Mouse (Mus musculus) heart, postnatal 0 days (tissue): ENCODE measurements around the gene Tcte3. TPM values are rescaled to one million over a fixed set of nuclear protein-coding genes. Genes with fewer than 3 reads are reported as not detected.
A peak's percentile ranks its signal among the peaks of the same experiment; 100 is the strongest.
"Not testable (repeated sequence)": the region's sequence is repeated elsewhere in the genome, so short reads cannot be mapped to it uniquely, and the experiment has no call there.

Experiments used
- ATAC-seq: fragments of 200-750 bp; cut with Nextera tagmentation; 2 replicates; pipeline ENCODE4 v1.8.0; 2017; ENCODE audit warnings: low read depth, moderate number of reproducible peaks, moderate library complexity; ENCODE audit not compliant: insufficient read depth
- DNase-seq: peaks from one replicate; pipeline ENCODE4 v3.0.0-alpha.2; 2016; ENCODE audit warnings: low spot score
- H3K27ac ChIP-seq: fragments of 300-500 bp; sonication (generic); 2 replicates; pipeline ENCODE4 v1.5.1; 2014; ENCODE audit warnings: low read depth, mild to moderate bottlenecking
- H3K27me3 ChIP-seq: fragments of 300-500 bp; sonication (generic); 2 replicates; pipeline ENCODE4 v1.6.1; 2014; ENCODE audit warnings: low read length, mixed read lengths; ENCODE audit not compliant: control insufficient read depth, insufficient read depth
- H3K36me3 ChIP-seq: fragments of 300-500 bp; sonication (generic); replicated peaks from 2 replicates; pipeline ENCODE4 v1.6.1; 2014; ENCODE audit warnings: low read length, mixed read lengths; ENCODE audit not compliant: control insufficient read depth, insufficient read depth
- H3K4me1 ChIP-seq: fragments of 300-500 bp; sonication (generic); 2 replicates; pipeline ENCODE4 v1.6.1; 2014; ENCODE audit warnings: antibody characterized with exemption; ENCODE audit not compliant: control insufficient read depth, insufficient read depth
- H3K4me2 ChIP-seq: fragments of 300-500 bp; sonication (generic); 2 replicates; pipeline ENCODE4 v1.6.1; 2014; ENCODE audit warnings: low read depth, mild to moderate bottlenecking, low read length, moderate library complexity
- H3K4me3 ChIP-seq: fragments of 300-500 bp; sonication (generic); 2 replicates; pipeline ENCODE4 v1.5.1; 2014; ENCODE audit warnings: low read depth, low read length
- H3K9ac ChIP-seq: fragments of 300-500 bp; sonication (generic); replicated peaks from 2 replicates; pipeline ENCODE4 v1.6.1; 2014; ENCODE audit warnings: low read depth, low read length, mixed read lengths
- H3K9me3 ChIP-seq: fragments of 300-500 bp; sonication (generic); replicated peaks from 2 replicates; pipeline ENCODE4 v1.6.1; 2016; ENCODE audit warnings: low read length; ENCODE audit not compliant: control insufficient read depth
- WGBS: fragments of 180-500 bp; shearing (Covaris S2); extraction: QIAGEN DNeasy Blood & Tissue Kit; methylation state at CpG from one replicate; pipeline ENCODE4 v1.1.7; 2014; 5-methylcytosine and 5-hydroxymethylcytosine counted together
- polyA plus RNA-seq: library from polyadenylated mRNA; unstranded; fragments of >200 nt; fragmentation: Nextera tagmentation; extraction: Ambion mirVana; gene quantifications from 2 replicates; pipeline ENCODE4 v1.2.1, GENCODE M21; 2015
- total RNA-seq: library from RNA; depleted of rRNA; stranded (reverse); fragments of >200 nt; gene quantifications from 2 replicates; pipeline ENCODE4 v1.2.3, GENCODE M21; 2014; ENCODE audit warnings: low replicate concordance

The Tcte3 gene
- total and polyA plus RNA-seq, 2 experiments from 2014 or later: not detected

- H3K4me3 ChIP-seq, H3K27ac ChIP-seq, H3K4me1 ChIP-seq, H3K9me3 ChIP-seq, DNase-seq, H3K36me3 ChIP-seq, H3K9ac ChIP-seq, H3K4me2 ChIP-seq, H3K27me3 ChIP-seq, ATAC-seq: not testable (repeated sequence)
- WGBS: no CpG with 5 or more reads among the region's 6 CpGs
These were observed 15.8 kb downstream of the Tcte3 start for GRCm38 (mm10) chr17:15025513-15025912.

- not testable (repeated sequence) for H3K27ac ChIP-seq, H3K4me3 ChIP-seq, DNase-seq, H3K9ac ChIP-seq, H3K9me3 ChIP-seq, H3K4me2 ChIP-seq, H3K36me3 ChIP-seq, H3K27me3 ChIP-seq, H3K4me1 ChIP-seq
- ATAC-seq: peak; percentile 67
- WGBS: no CpG with 5 or more reads among the region's 48 CpGs
These were observed 16.6 kb downstream of the Tcte3 start for GRCm38 (mm10) chr17:15024502-15025193.

- H3K9ac ChIP-seq, H3K4me3 ChIP-seq, H3K27me3 ChIP-seq, H3K4me2 ChIP-seq, H3K4me1 ChIP-seq, H3K27ac ChIP-seq, DNase-seq, H3K9me3 ChIP-seq, H3K36me3 ChIP-seq: not testable (repeated sequence)
- ATAC-seq: peak; percentile 84
- WGBS: no CpG with 5 or more reads among the region's 97 CpGs
These were observed 17.3 kb downstream of the Tcte3 start for GRCm38 (mm10) chr17:15023878-15024492.

GRCm38 (mm10) chr17:15021503-15022220, 19.6 kb downstream of the Tcte3 start:
- H3K9ac ChIP-seq, DNase-seq: not testable (repeated sequence)
- 89% methylated on average over 3 of the region's 3 CpGs for WGBS

GRCm38 (mm10) chr17:15009706-15010413, 31.4 kb downstream of the Tcte3 start, which contains the start of gene Gm3435:
TSS of gene Gm3435 (plus strand) at chr17:15010176.
- not testable (repeated sequence) for H3K4me3 ChIP-seq, H3K27me3 ChIP-seq, H3K36me3 ChIP-seq, H3K9ac ChIP-seq, H3K27ac ChIP-seq, H3K9me3 ChIP-seq, DNase-seq, H3K4me1 ChIP-seq, H3K4me2 ChIP-seq
- peak; percentile 99 for ATAC-seq
- WGBS: no CpG with 5 or more reads among the region's 60 CpGs

More at GRCm38 (mm10) chr17:15021503-15022220, 19.6 kb downstream of the Tcte3 start:
- H3K27me3 ChIP-seq, H3K4me1 ChIP-seq, H3K9me3 ChIP-seq, H3K36me3 ChIP-seq, H3K27ac ChIP-seq, ATAC-seq, H3K4me3 ChIP-seq, H3K4me2 ChIP-seq: not testable (repeated sequence)

GRCm38 (mm10) chr17:15009088-15009487, 32.2 kb downstream of the Tcte3 start:
- H3K27me3 ChIP-seq, H3K9ac ChIP-seq, H3K36me3 ChIP-seq, H3K9me3 ChIP-seq, H3K4me2 ChIP-seq, DNase-seq, H3K4me1 ChIP-seq, H3K27ac ChIP-seq, H3K4me3 ChIP-seq: not testable (repeated sequence)
- no CpG with 5 or more reads among the region's 3 CpGs for WGBS
- 0 out of 2 replicates have a peak, but pooled peaks have one; percentile 15 for ATAC-seq

GRCm38 (mm10) chr17:15000047-15000446, 41.2 kb downstream of the Tcte3 start:
- H3K4me2 ChIP-seq, H3K9ac ChIP-seq, DNase-seq, H3K4me3 ChIP-seq, ATAC-seq, H3K4me1 ChIP-seq, H3K9me3 ChIP-seq, H3K36me3 ChIP-seq, H3K27ac ChIP-seq, H3K27me3 ChIP-seq: not testable (repeated sequence)
- no CpG with 5 or more reads among the region's 4 CpGs for WGBS

- ATAC-seq, H3K27ac ChIP-seq, H3K9me3 ChIP-seq, H3K27me3 ChIP-seq, H3K36me3 ChIP-seq, H3K9ac ChIP-seq, H3K4me2 ChIP-seq, DNase-seq, H3K4me1 ChIP-seq, H3K4me3 ChIP-seq: not testable (repeated sequence)
- WGBS: no CpG with 5 or more reads among the region's 5 CpGs
These were observed 47.1 kb downstream of the Tcte3 start for GRCm38 (mm10) chr17:14994140-14994539.
